Mouse (Mus musculus) layer of hippocampus, adult 11-12 months (tissue): ENCODE measurements around the gene Cyp2d11.
"Not testable (repeated sequence)": the region's sequence is repeated elsewhere in the genome, so short reads cannot be mapped to it uniquely, and the experiment has no call there.

Source experiments
- DNase-seq: peaks from one replicate; pipeline ENCODE4 v3.0.0; 2022; ENCODE audit warnings: low spot score

Cyp2d11 gene

DNA sequence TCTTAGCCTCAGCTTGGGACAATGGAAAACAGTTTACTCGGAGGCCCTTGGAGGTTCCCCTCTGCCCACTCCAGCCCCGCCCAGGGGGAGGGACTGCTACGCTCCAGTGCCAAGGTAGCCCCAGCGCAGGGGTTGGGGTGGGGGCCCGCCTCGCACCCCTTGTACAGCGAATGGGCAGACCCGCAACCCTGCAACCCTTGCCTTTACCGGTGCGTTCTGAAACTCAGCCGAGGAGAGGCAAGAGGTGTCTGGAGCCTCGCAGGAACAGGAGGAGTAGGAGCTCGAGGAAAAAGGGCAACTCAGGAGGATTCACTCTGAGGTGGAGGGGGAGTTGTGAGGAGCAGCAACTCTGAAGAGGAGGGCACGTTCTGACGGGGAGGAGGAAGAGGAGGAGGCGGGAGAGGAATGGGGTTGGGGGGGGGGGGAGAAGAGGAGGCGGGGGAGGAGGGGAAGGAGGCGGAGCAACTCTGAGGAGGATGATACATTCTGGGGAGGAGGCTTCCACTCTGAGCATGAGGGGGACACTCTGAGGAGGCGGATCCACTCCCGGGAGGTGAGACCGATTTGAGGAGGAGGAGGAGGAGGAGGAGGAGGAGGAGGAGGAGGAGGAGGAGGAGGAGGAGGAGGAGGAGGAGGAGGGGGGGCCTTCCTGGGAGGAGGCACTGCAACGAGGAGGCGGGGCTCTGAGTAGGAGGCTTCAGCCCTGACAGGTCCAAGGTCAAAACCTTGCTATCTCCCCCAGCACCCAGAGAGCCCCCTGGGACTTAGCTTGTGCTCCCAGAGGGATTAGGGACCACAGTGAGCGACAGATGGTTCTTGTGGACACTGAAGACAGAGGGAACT, 13.7 kb downstream of the Cyp2d11 start, which contains the start of gene Cyp2d22:
Cyp2d22 (minus strand) TSS at position 390 of the 843 bp plus-strand sequence.
- DNase-seq: no peak

DNA sequence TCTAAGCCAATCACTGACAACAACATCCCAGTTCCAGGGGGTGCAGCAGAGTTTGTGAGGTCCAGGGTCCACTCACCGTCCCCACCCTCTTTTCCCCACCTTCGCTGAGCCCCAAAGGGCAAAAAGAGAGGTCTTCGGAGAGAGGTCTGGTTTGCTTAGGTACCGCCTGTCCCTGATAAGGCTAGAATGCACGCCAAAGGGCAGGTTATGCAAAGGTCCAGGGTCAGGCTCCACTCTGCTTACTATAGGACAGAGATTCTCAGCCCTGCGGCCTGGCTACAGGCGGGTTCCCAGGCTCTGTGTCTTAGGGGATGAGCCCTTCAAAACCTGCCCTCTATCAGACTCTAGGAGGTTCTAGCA, 14.3 kb downstream of the Cyp2d11 start:
- no peak for DNase-seq

DNA sequence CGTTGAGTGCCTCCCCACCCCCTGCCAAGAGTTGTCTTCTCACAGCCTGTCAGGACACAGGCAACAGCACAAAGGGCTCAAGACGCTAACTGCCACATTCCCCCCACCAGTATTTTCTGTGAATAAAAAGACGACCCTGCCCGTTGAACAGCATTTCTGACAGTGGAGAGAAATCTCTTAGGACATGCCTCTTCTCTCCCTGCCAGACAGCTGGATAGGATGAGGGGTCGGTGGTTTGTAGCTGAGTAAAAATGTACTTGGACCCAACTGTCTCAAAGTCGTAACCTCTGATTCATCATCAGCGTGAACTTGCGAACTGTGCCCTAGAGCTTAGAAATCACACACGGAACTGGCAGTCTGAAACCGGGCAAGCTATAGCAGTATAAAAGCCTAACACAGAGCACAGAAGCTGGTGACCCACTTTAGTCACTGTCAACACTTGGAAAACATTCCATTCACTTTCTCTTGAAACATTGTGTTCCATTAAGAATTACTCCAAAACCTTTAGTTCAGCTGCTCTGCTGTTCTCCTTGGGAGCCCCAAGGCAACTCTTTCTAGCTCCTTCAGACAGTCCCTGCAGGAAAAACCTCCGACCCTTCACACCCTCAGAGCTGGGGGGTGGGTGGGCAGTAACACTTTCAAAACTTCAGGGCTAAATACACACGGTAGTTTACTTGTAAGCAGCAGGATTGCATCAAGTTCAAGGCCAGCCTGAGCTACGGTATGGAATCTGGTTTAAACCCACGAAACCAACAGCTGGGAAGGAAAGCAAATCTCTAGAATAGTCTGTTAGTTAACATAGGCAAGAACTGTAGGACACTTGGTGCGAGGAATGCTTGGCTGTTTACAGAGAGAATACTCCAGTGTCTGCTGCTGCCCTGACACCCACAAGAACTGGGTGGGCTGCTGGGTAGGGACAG, 15.3 kb downstream of the Cyp2d11 start:
- DNase-seq: no peak

DNA sequence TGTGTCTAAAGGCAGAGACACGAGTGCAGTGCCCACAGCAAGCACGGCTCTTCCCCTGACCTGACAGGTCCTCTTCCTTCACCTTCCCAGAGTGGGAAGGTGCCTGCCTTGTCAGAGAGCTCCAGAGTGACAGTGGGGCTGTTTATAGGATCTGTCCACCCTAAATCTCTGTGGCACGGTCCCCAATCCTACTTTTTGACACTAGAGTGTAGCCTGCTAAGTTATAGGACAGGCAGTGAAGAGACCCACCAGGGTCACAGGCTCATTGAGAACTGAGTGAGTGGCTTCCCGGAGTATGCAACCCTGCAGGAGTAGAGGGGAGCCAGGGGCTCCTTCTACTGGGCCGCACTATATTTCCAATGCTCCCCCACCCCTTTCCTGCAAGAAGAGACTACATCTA, 16.1 kb downstream of the Cyp2d11 start:
- no peak for DNase-seq

DNA sequence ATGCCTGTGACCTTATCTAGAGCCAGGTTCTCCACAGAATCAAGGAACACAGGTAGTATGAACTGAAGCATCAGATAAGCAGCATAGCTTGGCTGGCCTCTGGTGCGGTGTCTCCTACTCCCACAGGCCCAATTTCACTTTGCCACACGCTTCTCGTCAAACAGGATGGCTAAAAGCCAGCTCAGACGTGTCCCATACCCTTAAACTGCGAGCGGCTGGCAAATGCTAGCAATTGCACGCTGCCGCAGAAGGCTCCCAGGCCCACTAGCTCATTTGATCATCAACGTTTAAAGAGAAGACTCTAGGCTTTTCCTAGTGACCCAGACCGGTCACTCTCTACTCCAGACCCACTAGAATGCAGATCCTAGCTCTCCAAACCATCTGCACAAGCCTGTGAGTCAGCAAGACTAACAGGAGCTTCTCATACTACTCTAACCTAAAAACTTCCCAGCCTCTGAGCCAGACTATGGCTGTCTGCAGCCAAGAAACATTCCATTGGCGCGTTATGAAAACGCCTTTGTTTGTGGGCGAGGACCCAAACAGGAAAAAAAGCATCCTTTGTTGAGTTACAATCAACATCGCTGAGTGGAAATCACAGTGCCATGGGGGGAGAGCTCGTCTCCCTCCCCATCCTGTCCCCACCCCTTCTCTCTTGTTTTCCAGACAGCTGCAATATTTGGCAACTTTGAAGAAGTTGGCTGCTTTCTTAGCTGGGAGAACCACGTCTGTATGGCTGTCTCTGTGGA, 17.3 kb downstream of the Cyp2d11 start:
- DNase-seq: peak; percentile 75

DNA sequence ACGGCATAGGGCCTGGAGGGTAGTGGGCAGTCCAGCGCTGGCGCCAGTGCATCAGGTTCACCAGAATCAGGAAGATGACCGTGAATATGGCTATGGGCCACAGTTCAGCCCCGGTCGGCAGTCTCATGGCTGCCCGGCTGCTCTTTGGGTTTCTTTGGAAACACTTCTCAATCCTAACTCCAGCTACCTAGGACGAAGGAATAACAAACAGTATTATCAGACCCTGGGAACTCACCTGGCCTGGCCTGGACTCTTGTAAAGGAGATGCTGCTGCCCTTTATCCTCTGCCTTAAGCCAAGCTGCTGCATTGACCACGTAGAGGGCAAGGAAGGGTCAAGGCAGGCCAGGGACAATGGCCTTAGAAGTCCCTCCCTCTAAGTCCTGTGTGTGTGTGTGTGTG, 18.0 kb downstream of the Cyp2d11 start:
- no peak for DNase-seq

DNA sequence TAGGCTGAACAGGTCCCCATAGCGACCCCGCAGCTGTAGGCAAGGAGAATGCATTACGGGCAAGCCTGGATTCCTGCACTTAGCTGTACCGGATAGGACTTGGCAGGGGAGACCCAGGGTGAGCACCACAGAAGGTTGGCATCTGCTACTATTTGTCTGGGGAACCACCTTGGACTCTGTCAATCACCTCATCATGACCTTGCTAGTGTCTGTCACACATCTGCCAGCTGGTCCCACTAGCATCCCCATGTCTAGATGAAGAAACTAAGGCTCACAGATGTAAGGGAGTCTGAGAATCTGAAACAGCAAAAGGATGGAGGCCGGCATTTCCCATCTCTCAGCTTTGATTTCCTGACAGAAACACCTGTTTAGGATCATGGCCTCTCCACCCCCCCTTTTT, 19.4 kb downstream of the Cyp2d11 start:
- no peak for DNase-seq

DNA sequence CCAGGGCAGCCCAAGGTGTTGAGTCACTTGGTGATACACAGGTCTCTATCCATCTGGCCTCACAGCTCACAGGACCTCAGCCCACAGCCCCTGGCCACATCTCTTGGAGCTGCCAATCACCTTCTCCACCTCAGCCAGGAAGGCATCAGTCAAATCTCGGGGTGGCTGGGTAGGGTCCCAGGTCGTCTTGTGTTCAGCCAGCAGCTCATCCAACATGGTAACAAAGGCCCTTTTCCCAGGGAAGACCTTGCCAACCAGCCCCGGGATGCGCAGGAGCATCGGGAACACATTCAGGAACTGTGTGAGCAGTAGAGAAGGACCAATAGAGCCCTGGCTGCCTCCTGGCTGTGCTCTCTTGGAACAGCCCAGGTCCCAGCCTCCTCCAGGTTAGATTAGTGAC, 20.8 kb downstream of the Cyp2d11 start:
- no peak for DNase-seq

DNA sequence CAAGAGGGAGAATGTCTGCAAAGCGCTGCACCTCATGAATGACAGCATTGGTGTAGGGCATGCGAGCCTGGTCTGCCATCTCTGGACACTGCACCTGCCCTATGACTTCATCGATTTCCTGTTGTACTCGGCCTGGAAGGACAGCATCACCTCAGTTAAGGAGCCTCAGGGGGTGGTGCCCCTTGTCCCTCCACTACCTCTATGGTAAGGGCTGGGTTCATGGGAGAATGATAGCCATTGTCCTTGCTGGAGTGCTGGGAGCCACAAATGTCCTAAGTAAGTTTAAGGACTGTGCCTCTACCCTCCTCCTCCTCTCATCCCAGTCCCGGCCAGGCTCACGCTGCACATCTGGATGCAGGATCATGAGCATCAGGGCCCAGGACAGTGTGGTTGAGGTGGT, 21.4 kb downstream of the Cyp2d11 start:
- DNase-seq: no peak

DNA sequence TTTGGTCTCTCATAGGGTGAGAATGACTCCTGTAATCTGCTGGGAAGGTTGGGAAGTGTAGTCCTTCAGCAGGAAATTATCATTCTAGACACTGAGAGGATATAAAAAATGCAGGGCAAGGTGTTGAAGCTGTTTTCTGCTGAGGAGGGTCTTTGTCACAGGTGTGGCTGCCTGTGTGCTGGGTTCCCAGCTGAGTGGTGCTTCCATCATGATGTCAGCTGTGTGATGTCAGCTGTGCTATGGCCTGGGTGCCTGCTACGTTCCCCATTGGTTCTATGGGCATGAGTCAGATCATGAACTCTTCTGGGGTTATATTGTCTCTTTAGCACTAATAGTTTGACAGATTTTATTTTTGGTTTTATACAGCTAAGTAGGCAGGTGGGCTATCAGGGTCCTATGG, 25.0 kb downstream of the Cyp2d11 start:
- DNase-seq: no peak

DNA sequence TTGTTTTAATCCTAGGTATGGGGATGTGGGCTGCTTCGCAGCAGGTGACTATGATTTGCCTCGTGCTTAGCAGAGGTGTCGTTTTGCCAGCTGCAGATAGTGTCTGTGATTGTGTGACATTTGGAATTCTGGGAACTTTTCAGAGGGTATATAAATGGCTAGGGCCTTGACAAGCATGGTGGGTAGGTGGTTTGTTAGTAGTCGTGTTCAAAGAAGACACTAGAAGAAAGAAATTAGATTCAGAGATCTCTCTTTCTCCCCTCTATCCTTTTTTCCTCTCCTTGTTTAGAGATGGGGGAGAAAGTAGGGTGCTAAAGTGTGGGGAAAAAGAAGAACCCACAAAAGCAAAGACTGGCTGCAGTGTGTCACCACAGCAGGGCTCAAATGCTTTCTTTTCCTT, 25.7 kb downstream of the Cyp2d11 start:
- no peak for DNase-seq

DNA sequence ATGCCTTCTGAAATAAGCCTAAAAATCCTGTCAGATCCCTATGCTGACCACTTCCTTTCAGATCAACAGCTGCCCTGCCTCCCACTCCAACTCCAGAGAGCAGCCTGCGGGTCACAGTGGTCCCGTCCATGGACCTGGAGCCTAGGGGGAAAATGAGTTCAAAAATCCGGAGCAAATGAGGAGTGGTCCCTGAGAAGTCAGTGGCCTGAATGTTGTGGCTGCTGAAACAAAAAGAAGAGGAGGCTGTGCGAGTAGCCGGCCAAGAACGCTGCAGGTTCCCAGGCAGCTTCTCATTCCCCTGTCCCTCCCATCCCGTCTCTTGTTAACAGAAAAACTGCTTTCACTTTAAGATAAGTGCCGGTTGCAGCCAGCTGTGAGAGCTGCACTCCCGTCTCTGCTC, 29.3 kb downstream of the Cyp2d11 start:
- not testable (repeated sequence) for DNase-seq

DNA sequence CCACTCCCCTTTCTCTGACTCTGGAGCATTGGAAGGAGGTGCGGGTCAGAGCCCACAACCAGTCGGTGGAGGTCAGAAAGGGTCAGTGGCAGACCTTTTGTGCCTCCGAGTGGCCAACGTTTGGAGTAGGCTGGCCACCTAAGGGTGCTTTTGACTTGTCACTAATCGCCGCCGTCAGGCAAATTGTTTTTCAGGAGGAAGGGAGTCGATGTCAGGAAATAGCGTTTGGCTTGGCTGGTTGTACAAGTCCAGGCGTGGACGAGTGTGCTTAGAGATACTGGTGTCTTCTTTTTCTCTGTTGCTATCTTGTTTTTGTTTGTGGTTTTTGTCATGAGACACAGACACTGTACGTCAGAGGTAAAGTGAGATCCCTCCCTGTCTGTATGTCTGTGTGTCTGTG, 30.0 kb downstream of the Cyp2d11 start:
- not testable (repeated sequence) for DNase-seq

DNA sequence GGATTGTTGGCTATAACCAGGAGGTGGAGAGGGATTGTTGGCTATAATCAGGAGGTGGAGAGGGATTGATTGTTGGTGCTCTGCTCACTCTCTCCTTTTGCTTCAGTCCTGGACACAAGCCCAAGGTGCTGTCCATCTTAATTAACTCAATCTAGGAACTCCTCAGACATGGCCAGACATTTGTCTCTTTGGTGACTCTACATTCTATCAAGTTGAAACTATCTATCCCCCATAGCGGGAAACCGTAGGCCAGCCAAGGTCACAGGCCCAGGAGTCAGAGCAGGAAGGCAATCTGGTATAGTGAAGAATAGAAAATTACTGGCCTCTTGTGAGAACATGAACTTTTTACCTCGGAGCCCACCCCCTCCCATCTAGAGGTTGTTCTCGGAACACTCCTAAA, 31.6 kb downstream of the Cyp2d11 start:
- no peak for DNase-seq

DNA sequence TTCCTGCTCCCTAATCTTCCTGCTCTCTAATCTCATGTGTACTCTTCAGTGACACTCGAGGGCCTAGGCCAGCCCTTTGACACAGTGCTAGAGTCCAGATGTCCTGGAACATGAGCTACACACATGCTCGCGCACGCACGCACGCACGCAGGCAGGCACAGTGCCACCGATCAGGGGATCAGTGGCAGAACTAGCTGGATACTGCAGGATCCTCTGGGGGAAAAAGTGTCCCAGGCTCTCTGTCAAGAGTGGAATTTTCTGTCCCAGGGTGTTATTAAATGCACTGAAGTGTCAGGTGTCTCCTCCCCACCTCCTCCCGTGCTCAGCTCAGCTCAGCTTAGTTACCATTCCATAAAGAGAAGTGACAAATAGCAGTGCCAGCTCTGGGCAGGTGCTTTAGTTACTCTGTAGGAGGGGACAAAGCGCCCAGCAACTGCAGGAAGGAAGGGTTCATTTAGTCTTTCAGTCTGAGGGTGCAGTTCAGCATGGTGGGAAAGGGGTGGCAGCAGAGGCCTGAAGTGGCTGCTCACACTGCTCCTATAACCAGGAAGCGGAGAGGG, 32.3 kb downstream of the Cyp2d11 start:
- DNase-seq: no peak

DNA sequence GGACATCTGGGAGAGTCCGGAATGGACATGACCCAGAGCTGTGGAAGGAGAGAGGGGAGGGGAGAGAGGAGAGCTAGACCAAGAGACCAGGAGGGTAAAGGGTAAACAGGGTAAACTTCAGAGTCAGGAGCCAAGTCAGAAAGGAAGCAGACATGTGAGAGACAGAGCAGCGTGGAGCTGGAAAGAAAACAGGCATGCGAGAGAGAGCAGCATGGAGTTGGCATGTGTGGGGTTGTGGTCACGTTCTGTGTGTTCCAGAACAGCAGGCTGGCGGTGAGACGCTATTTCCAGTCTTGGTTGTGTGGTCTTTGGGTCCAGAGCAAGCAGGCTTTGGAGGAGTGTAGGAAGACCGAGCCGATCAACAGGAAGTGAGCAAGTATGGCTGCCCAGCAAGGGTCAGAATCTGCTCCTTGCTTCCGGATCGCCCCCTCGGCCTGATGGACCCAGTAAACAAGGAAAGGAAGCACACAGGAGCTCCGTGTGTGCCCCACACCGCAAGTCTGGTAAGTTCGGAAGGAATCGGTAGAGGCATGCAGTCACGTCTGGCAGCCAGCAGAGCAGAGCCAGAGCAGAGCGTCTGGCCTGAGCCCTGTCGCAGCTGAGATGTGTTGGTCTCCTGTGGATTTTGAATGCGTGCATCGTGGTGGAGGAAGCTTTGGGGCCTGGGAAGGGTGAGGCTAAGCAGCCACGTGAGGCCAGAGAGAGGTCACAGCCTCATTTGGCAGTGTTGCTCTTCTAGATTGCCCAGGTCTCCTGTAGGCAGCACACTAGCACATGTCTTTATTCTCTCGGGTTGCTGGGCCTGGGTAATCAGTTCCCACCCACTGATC, 35.2 kb downstream of the Cyp2d11 start:
- no peak for DNase-seq

DNA sequence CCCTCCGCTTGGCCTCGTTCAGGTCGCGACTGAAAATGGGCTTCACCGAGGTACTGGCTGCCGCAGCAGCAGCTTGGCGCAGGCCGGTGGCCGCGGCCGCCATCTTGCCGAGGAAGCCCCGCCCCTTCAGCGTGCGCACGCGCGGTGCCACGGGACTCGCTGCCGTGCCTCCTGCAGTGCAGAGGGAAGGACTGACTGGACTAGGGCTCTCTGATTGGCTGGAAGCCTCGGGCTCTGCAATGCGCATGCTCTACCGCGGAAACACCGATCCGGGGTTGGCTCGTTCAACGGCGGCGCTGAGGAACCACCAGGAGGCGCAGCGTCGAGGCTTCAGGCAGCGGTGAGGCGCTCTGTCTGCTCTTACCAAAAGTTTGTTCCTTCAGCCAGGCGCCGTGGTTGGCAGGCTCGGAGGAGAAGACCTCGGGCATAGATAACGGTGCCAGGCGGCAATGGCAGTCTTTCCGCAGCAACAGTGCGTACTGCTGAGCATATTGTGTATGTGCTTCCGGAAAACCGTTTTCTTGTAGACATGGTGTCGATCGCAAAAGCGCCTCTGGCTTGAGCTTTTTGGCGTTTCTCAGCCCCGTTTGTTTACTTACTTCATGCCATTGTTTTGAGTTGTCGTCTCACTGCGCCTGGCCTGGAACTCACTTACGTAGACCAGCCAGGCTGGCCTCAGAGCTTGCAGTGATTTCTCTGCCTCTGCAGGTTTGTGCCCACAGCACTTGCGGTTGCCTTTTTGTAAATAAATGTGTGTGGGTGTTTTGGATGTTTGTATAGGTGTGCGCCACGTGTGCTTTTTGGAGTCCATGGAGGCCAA, 39.5 kb downstream of the Cyp2d11 start, which contains the start of gene Ndufa6:
Ndufa6 (minus strand) TSS at position 197 of the 820 bp plus-strand sequence.
- peak; percentile 97 for DNase-seq

DNA sequence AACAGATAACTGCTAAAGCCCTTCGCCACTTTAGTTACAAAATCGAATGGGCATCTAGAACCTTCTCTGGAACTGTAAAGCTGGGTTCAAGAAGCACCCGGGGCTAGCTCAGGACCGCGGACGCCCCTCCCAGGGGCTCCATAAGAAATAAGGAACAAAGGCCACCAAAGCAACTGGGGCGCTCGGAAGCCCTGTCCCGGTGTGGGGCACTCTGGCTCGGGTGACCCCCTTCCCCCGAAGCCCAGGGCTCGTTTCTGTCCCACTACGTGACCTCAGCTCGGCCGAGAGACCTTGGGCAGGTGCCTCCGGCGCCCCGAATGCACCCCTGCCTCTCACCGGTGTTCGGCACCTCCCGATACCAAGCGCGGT, 40.1 kb downstream of the Cyp2d11 start:
- DNase-seq: no peak

DNA sequence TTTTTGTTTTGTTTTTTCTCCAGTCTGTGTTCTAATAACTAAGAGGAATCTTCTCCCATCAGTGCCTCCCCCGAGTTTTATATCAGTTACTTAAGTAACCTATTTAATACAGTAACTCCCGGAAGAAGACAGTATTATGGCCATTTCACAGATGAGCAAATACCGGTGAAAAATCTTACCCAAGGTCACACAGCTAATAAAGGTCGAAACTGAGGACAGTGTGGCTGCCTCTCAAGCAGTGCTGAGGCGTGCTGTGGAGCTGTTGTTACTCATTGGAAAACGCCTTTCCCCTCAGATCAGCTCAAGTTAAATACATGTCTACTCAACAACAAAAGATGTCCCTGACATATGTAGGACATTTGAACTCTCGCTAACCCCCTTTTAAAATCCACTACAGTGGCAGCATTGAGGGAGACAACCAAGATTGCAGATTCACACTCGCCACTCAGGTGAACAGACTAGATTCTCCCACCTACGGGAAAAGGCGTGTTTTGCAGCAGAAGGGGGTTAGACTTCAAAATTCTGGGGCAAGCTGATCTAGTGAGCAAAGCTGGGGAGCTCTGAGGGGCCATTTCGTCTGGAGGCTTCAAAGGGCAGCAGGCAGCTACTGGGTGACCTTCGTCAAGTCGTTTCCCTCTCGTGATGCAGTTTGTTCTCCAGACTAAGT, 40.6 kb downstream of the Cyp2d11 start:
- no peak for DNase-seq

DNA sequence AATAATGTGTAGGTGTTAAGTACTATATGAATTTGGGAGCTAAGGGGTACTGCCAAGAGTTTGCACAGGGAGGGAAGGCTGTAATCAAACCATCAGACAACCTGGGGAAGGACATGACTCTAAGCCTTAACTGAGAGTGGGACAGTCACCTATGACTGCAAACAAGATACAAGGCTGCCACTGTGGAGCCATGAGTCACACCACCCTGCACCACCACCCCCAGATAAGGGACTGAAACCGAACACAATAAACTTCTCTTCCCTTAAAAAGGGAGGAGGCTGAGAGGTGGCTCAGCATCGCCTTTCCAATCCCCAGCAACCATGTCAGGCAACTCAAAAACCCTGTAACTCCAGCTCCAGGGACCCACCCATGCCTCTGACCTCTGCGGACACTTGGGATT, 42.3 kb downstream of the Cyp2d11 start:
- no peak for DNase-seq
